Mouse (Mus musculus) lung, postnatal 0 days (tissue): ENCODE measurements around the gene Cep68. TPM values are rescaled to one million over a fixed set of nuclear protein-coding genes. Genes with fewer than 3 reads are reported as not detected.
A peak's percentile ranks its signal among the peaks of the same experiment; 100 is the strongest.

Source experiments
- ATAC-seq: fragments of 200-750 bp; cut with Nextera tagmentation; 2 replicates; pipeline ENCODE4 v1.8.0; 2017; ENCODE audit warnings: moderate library complexity
- DNase-seq: peaks from one replicate; pipeline ENCODE4 v3.0.0-alpha.2; 2016; ENCODE audit warnings: low spot score
- H3K27ac ChIP-seq: fragments of 300-500 bp; sonication (generic); 2 replicates; pipeline ENCODE4 v1.5.1; 2014; ENCODE audit warnings: antibody characterized with exemption, mild to moderate bottlenecking, low read length, mixed read lengths
- H3K27me3 ChIP-seq: fragments of 300-500 bp; sonication (generic); replicated peaks from 2 replicates; pipeline ENCODE4 v1.6.1; 2014; ENCODE audit warnings: low read length, mixed read lengths; ENCODE audit not compliant: insufficient read depth
- H3K36me3 ChIP-seq: fragments of 300-500 bp; sonication (generic); 2 replicates; pipeline ENCODE4 v1.6.1; 2014; ENCODE audit warnings: low read length, mixed read lengths; ENCODE audit not compliant: insufficient read depth
- H3K4me1 ChIP-seq: fragments of 300-500 bp; sonication (generic); 2 replicates; pipeline ENCODE4 v1.6.1; 2014; ENCODE audit warnings: antibody characterized with exemption, low read depth, low read length, mixed read lengths; ENCODE audit not compliant: insufficient read depth
- H3K4me2 ChIP-seq: fragments of 300-500 bp; sonication (generic); replicated peaks from 2 replicates; pipeline ENCODE4 v1.6.1; 2014; ENCODE audit warnings: low read depth, mild to moderate bottlenecking, low read length, moderate library complexity, mixed read lengths
- H3K4me3 ChIP-seq: fragments of 300-500 bp; sonication (generic); 2 replicates; pipeline ENCODE4 v1.5.1; 2014; ENCODE audit warnings: low read depth, low read length
- H3K9ac ChIP-seq: fragments of 300-500 bp; sonication (generic); replicated peaks from 2 replicates; pipeline ENCODE4 v1.6.1; 2014; ENCODE audit warnings: low read depth, mild to moderate bottlenecking
- H3K9me3 ChIP-seq: fragments of 300-500 bp; sonication (generic); 2 replicates; pipeline ENCODE4 v1.6.1; 2016; ENCODE audit warnings: low read length, mixed read lengths
- CTCF ChIP-seq: IDR thresholded peaks from 2 replicates; pipeline ENCODE4 v1.5.1; 2016; ENCODE audit warnings: antibody characterized with exemption, mild to moderate bottlenecking
- EP300 ChIP-seq: IDR thresholded peaks from 2 replicates; pipeline ENCODE4 v1.6.1; 2016; ENCODE audit warnings: antibody characterized with exemption, mild to moderate bottlenecking, control low read depth
- WGBS: fragments of 180-500 bp; shearing (Covaris S2); extraction: QIAGEN DNeasy Blood & Tissue Kit; methylation state at CpG from one replicate; pipeline ENCODE4 v1.1.7; 2014; 5-methylcytosine and 5-hydroxymethylcytosine counted together
- polyA plus RNA-seq: library from polyadenylated mRNA; unstranded; fragments of >200 nt; fragmentation: Nextera tagmentation; extraction: Ambion mirVana; gene quantifications from 2 replicates; pipeline ENCODE4 v1.2.1, GENCODE M21; 2015

Gene Cep68
- polyA plus RNA-seq, 1 experiment from 2014 or later, result 12.5 TPM

- 74% methylated on average over 7 of the region's 7 CpGs for WGBS
- H3K4me2 ChIP-seq, result no peak overlapping the region
- DNase-seq (no peak), ATAC-seq (no peak)
- no peak overlapping the region for H3K4me3 ChIP-seq
- H3K27ac ChIP-seq, result no peak overlapping the region
- peaks cover 27% of the 10 kb centered on the region for H3K36me3 ChIP-seq
- no peak overlapping the region for H3K9ac ChIP-seq
- no peaks in the 10 kb centered on the region for H3K4me1 ChIP-seq
- H3K9me3 ChIP-seq, result no peaks in the 10 kb centered on the region
- no peak for TF ChIP-seq EP300
- TF ChIP-seq CTCF, result no peak
- H3K27me3 ChIP-seq, result no peaks in the 10 kb centered on the region
Observed at GRCm38 (mm10) chr11:20237018-20237417, 12.2 kb downstream of the Cep68 start.

- H3K4me3 ChIP-seq, result no peak overlapping the region
- H3K4me1 ChIP-seq, result no peaks in the 10 kb centered on the region
- H3K36me3 ChIP-seq, result peaks cover 22% of the 10 kb centered on the region
- H3K27me3 ChIP-seq, result no peaks in the 10 kb centered on the region
- TF ChIP-seq CTCF (peak; percentile 31), EP300 (no peak)
- no peak overlapping the region for H3K9ac ChIP-seq
- DNase-seq, result no peak
- H3K27ac ChIP-seq, result no peak overlapping the region
- no peak overlapping the region for H3K4me2 ChIP-seq
- H3K9me3 ChIP-seq, result no peaks in the 10 kb centered on the region
- 68% methylated on average over 3 of the region's 3 CpGs for WGBS
- ATAC-seq, result no peak
Observed at GRCm38 (mm10) chr11:20234233-20234632, 15.0 kb downstream of the Cep68 start.

- no peak overlapping the region for H3K9ac ChIP-seq
- H3K4me3 ChIP-seq, result no peak overlapping the region
- TF ChIP-seq CTCF (no peak), EP300 (no peak)
- no peaks in the 10 kb centered on the region for H3K4me1 ChIP-seq
- ATAC-seq (peak; percentile 21; the same call in 1 of the 2 replicates), DNase-seq (no peak)
- no peaks in the 10 kb centered on the region for H3K27me3 ChIP-seq
- H3K4me2 ChIP-seq, result no peak overlapping the region
- 40% methylated on average over 4 of the region's 5 CpGs for WGBS
- peaks cover 17% of the 10 kb centered on the region for H3K36me3 ChIP-seq
- H3K27ac ChIP-seq, result peak overlapping the region; percentile 38; the same call in 1 of the 2 replicates
- H3K9me3 ChIP-seq, result no peaks in the 10 kb centered on the region
Observed at GRCm38 (mm10) chr11:20232016-20232755, 17.0 kb downstream of the Cep68 start.

GRCm38 (mm10) chr11:20231128-20231878 is 17.9 kb downstream of the Cep68 start:
- ATAC-seq (peak; percentile 95), DNase-seq (peak; percentile 86)
- H3K27me3 ChIP-seq, result no peaks in the 10 kb centered on the region
- peak overlapping the region; percentile 33 for H3K27ac ChIP-seq
- H3K9me3 ChIP-seq, result no peaks in the 10 kb centered on the region
- H3K4me1 ChIP-seq, result no peaks in the 10 kb centered on the region
- no peak overlapping the region for H3K9ac ChIP-seq
- no peak overlapping the region for H3K4me2 ChIP-seq
- TF ChIP-seq CTCF, result peak; percentile 35
- peak; percentile 97 for TF ChIP-seq EP300
- no peak overlapping the region for H3K4me3 ChIP-seq
- 50% methylated on average over 8 of the region's 8 CpGs for WGBS
- peaks cover 15% of the 10 kb centered on the region for H3K36me3 ChIP-seq

GRCm38 (mm10) chr11:20230286-20230685 is 18.9 kb downstream of the Cep68 start:
- TF ChIP-seq CTCF, result no peak
- no peak for TF ChIP-seq EP300
- Histone ChIP-seq H3K4me3 (no peak overlapping the region), H3K4me1 (no peaks in the 10 kb centered on the region), H3K27me3 (no peaks in the 10 kb centered on the region), H3K36me3 (peaks cover 19% of the 10 kb centered on the region), H3K9ac (no peak overlapping the region), H3K4me2 (no peak overlapping the region), H3K9me3 (no peaks in the 10 kb centered on the region), H3K27ac (peak overlapping the region; percentile 57)
- ATAC-seq (no peak), DNase-seq (no peak)
- 72% methylated on average over 1 of the region's 1 CpGs for WGBS

- Histone ChIP-seq H3K27me3 (no peaks in the 10 kb centered on the region), H3K4me2 (no peak overlapping the region), H3K9me3 (no peaks in the 10 kb centered on the region), H3K27ac (no peak overlapping the region), H3K4me1 (no peaks in the 10 kb centered on the region), H3K9ac (no peak overlapping the region), H3K36me3 (peaks cover 22% of the 10 kb centered on the region), H3K4me3 (no peak overlapping the region)
- 60% methylated on average over 4 of the region's 4 CpGs for WGBS
- ATAC-seq (no peak), DNase-seq (no peak)
- TF ChIP-seq EP300 (no peak), CTCF (no peak)
Observed at GRCm38 (mm10) chr11:20229311-20229710, 19.9 kb downstream of the Cep68 start.
